Mouse (Mus musculus) large intestine, adult 2 months (tissue): ENCODE measurements at regions not wholly inside any gene's neighbourhood (a gene's known extent, or its start where the extent isn't known, plus 50 kb on each side); places are given as distances from the start of the nearest gene placed in this dataset.

Experiments used
- DNase-seq: peaks from one replicate; pipeline ENCODE4 v3.0.0-alpha.2; 2012; ENCODE audit warnings: low read depth, low spot score
- WGBS: fragments of 180-500 bp; shearing (Covaris S2); methylation state at CpG from one replicate; pipeline ENCODE4 v1.1.7; 2018; 5-methylcytosine and 5-hydroxymethylcytosine counted together

DNA sequence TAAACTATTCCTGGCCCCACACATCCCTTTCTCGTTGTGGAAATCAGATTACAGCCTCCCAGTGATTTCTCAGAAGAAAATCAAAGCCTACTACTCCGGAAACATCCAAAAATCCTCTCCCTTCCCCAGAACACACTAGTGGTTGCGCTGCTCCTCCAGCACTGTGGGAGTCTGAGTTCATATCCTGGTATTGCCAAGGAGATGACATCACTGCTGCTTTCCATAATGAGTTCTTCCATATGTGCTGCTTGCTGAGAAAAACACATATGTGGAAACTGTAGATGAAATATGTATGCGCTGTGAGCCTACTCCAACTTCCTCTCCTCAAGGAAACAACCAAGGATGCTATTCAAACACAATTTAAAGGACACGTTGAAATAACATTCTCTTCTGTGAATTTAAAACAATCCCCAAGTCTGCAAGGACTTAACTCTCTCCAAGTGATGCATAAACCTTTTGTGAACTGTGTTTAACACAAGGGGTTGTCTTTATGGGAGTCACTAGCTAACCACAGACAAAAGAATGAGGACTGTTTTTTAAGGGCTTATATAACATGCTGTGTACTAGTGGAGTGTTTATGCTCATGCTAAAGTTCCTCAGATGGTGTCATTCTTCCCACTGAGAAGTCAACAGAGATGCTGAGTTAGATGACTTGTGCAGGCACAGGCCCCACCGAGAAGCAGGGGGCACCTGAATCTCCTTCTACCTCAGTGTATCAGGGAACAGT is 891.6 kb downstream of the Gsdmc2 start:
- no peak for DNase-seq
- WGBS = 57% methylated on average over 6 of the region's 6 CpGs

- WGBS = 71% methylated on average over 5 of the region's 5 CpGs
- DNase-seq = no peak
Observed at GRCm38 (mm10) chr15:62952487-62953214, 892.3 kb downstream of the Gsdmc2 start.

DNA sequence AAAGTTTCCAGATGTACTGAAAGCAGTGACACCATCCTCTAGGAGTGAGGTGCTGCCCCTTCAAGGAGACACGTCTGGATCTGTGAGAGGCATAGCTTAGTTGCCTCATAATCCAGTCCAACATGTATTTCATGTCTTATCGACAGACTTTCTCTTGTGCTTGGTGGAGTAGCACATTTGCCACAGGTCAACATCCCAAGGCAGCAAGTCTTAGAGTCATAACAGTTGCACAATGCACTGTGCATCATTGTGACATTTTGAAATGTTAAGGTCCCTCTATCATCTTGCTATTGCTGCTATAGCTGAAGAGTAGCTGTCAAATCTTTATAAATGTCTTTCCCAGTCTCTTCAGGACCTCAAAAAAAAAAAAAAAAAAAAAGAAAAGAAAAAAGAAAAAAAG is 905.6 kb downstream of the Gsdmc2 start:
- 78% methylated on average over 2 of the region's 2 CpGs for WGBS
- DNase-seq = no peak

GRCm38 (mm10) chr15:62937756-62938155 is 907.2 kb downstream of the Gsdmc2 start:
- DNase-seq = no peak
- 72% methylated on average over 4 of the region's 4 CpGs for WGBS

- DNase-seq = no peak
Observed at GRCm38 (mm10) chr15:62934522-62935189, 910.3 kb downstream of the Gsdmc2 start.

- 84% methylated on average over 2 of the region's 2 CpGs for WGBS
Observed at GRCm38 (mm10) chr15:62920520-62920919, 924.5 kb downstream of the Gsdmc2 start.

DNA sequence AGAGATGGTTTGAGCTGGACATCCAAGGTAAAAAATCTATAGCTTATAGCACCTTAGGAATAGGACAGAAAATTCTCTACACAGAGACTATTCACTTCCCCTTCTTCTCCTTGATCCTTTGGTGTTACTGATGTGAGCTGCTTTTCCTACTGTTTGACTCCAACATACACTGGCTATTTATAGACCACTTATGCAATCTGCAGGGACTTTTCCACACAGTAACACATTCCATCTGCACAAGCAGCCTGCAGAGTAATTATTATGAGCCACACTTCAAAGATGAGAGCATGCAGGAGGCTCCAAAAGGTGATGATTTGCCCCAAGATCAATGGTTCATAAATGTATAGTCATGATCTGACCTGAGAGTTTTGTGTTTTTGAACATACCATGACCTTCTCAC is 925.7 kb downstream of the Gsdmc2 start:
- no peak for DNase-seq

More at GRCm38 (mm10) chr15:62920520-62920919, 924.5 kb downstream of the Gsdmc2 start:
- DNase-seq = no peak

- DNase-seq = no peak
- 48% methylated on average over 4 of the region's 4 CpGs for WGBS
Observed at GRCm38 (mm10) chr15:62908379-62908778, 936.6 kb downstream of the Gsdmc2 start.

DNA sequence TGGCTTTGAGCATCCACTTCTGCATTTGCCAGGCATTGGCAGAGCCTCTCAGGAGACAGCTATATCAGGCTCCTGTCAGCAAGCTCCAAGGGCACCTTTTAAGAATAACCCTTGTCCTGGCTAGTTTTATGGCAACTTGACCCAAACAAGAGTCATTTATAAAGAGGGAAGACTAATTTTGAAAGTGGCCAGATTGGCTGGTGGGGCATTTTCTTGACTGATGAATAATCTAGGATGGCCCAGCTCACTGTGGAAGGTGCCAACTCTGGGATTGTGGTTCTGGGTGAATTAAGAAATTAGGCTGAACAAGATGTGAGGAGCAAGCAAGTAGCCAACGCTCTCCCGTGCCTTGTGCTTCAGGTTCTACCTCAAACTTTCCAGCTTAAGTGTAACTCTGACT is 937.8 kb downstream of the Gsdmc2 start:
- WGBS = 98% methylated on average over 2 of the region's 2 CpGs
- no peak for DNase-seq

GRCm38 (mm10) chr15:62903047-62903822 is 941.7 kb downstream of the Gsdmc2 start:
- 32% methylated on average over 17 of the region's 17 CpGs for WGBS
- DNase-seq = peak; percentile 40

GRCm38 (mm10) chr15:62901955-62902354 is 943.0 kb downstream of the Gsdmc2 start:
- WGBS = 91% methylated on average over 4 of the region's 4 CpGs
- DNase-seq = no peak

GRCm38 (mm10) chr15:62889798-62890197 is 955.2 kb downstream of the Gsdmc2 start:
- no peak for DNase-seq
- 74% methylated on average over 4 of the region's 4 CpGs for WGBS

GRCm38 (mm10) chr15:62885331-62885730 is 959.6 kb downstream of the Gsdmc2 start:
- DNase-seq = no peak
- 58% methylated on average over 4 of the region's 4 CpGs for WGBS

GRCm38 (mm10) chr15:62871082-62871766 is 973.8 kb downstream of the Gsdmc2 start:
- WGBS = 57% methylated on average over 1 of the region's 1 CpGs

DNA sequence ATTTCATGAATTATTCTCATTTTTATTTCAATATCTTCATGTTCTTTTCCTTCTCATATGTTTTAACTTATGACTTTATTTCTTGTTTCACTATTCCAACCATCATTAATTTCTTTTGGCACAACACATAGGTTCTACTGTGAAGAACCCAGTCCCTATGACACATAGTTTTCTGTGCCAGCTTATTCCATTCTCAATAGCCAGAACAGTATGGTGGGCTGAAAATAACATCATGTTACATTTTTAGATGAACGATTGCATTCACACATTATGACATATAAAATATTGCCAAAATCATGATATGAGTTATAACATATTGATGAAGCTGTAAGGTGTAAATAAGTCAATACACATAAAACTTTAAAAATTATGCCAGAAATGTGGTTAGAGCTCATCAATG is 982.4 kb downstream of the Gsdmc2 start:
- DNase-seq = no peak
- WGBS = 88% methylated on average over 1 of the region's 1 CpGs

More at GRCm38 (mm10) chr15:62871082-62871766, 973.8 kb downstream of the Gsdmc2 start:
- DNase-seq = no peak

DNA sequence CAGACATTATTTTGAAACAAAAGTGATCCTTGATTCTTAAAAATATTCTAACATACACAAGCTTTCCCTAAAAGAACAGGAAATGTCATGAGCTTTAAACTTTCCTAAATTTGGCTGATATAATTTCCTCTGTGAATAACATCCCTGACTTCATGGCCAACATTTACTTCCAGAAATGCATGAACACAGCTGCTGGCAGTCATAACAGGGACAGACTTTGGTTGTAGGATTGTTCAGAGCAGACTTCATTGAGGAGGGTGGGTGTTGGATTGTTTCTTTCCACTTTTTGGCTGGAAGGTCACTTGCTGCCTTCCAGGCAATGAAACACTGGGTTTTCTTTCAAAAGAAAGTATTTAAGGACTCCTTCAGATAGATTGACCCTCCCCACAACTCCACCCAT is 983.6 kb downstream of the Gsdmc2 start:
- no peak for DNase-seq

- no peak for DNase-seq
Observed at GRCm38 (mm10) chr15:62849326-62849725, 995.7 kb downstream of the Gsdmc2 start.

GRCm38 (mm10) chr15:62845884-62846283 is 999.1 kb downstream of the Gsdmc2 start:
- no peak for DNase-seq
- WGBS = 75% methylated on average over 3 of the region's 3 CpGs

DNA sequence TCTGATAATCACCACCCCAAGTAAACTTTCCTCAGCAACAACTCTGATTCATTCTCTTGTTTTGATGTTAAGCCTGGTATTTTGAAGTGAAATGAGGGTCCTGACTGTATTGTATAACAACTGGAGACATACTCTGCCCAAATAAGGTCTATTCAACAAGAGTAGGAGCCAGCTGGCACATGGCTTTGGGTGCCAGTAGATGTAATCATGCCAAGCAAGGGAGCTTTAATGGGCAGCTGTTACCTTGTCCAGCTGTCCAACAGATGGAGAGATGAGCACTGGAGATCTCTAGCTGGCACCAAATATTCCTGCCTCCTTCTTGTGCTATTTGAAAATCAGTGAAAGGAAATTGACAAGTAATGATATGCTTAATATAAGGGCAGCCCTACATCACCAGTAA is 1019.4 kb downstream of the Gsdmc2 start:
- DNase-seq = no peak
